Mouse (Mus musculus): ENCODE measurements around the gene Efcab11.

GRCm38 (mm10) chr12:99822591-99822990, 61.6 kb downstream of the Efcab11 start:
- no peak for TF ChIP-seq SIN3A (IDR thresholded peaks at IDR 0.05; ENCODE audit: low read length)
- no peak for TF ChIP-seq CHD1 (IDR thresholded peaks at IDR 0.05; ENCODE audit: low read depth, low read length)
- TF ChIP-seq CTCF (IDR thresholded peaks at IDR 0.05 in 2 of 3, conservative IDR thresholded peaks at IDR 0.05 in 1 of 3; ENCODE audit: control insufficient read depth in 1 of 3, insufficient read depth in 1 of 3, low read depth in 2 of 3, low read length in 3 of 3, poor library complexity in 1 of 3, severe bottlenecking in 1 of 3), result no peak
- no peak for TF ChIP-seq TCF12 (IDR thresholded peaks at IDR 0.05; ENCODE audit: low read depth, low read length)
- TF ChIP-seq MAFK (IDR thresholded peaks at IDR 0.05; ENCODE audit: borderline replicate concordance, low read depth, low read length), result no peak
- no peak for TF ChIP-seq NELFE (IDR thresholded peaks at IDR 0.05; ENCODE audit: low read depth, low read length)
- no peak for TF ChIP-seq CHD2 (IDR thresholded peaks at IDR 0.05; ENCODE audit: low read length)
- TF ChIP-seq POLR2A (IDR thresholded peaks at IDR 0.05; ENCODE audit: control insufficient read depth in 1 of 2, insufficient read depth in 1 of 2, low read depth in 1 of 2, low read length in 2 of 2, poor library complexity in 1 of 2), result no peak
- TF ChIP-seq MYC (IDR thresholded peaks at IDR 0.05; ENCODE audit: low read depth, low read length), result no peak
- TF ChIP-seq ZC3H11A (IDR thresholded peaks at IDR 0.05; ENCODE audit: low read depth, low read length), result no peak
- no peak for TF ChIP-seq ELF1 (IDR thresholded peaks at IDR 0.05; ENCODE audit: low read depth, low read length)
- no peak for TF ChIP-seq GATA1 (IDR thresholded peaks at IDR 0.05; ENCODE audit: low read depth, low read length)
